Mouse (Mus musculus): Measurements from ENCODE around the gene Plcg2.

- TF ChIP-seq CTCF (IDR thresholded peaks at IDR 0.05; ENCODE audit: low read depth), result no peak
- peak; percentile 66 for TF ChIP-seq EP300 (IDR thresholded peaks at IDR 0.05; ENCODE audit: low read depth)
Observed at GRCm38 (mm10) chr8:117672558-117672957, 174.5 kb downstream of the Plcg2 start.

Measured in liver, postnatal 0 days (tissue).